Mouse (Mus musculus) lung, postnatal 0 days (tissue): ENCODE results near the gene Qprt.

Experiments used
- CTCF ChIP-seq: IDR thresholded peaks from 2 replicates; pipeline ENCODE4 v1.5.1; 2016; ENCODE audit warnings: antibody characterized with exemption, mild to moderate bottlenecking
- EP300 ChIP-seq: IDR thresholded peaks from 2 replicates; pipeline ENCODE4 v1.6.1; 2016; ENCODE audit warnings: antibody characterized with exemption, mild to moderate bottlenecking, control low read depth

GRCm38 (mm10) chr7:127066317-127066716 is 55.7 kb downstream of the Qprt start:
- TF ChIP-seq CTCF (no peak), EP300 (no peak)
